Mouse (Mus musculus): ENCODE measurements around the gene Cntrob. TPM values are rescaled to one million over a fixed set of nuclear protein-coding genes. Genes with fewer than 3 reads are reported as not detected.

Cntrob gene
- polyA plus RNA-seq, 1 experiment, result 59.8 TPM

GRCm38 (mm10) chr11:69305291-69305690, 18.3 kb downstream of the Cntrob start:
- Histone ChIP-seq H3K4me3 (replicated peaks; ENCODE audit: control insufficient read depth, low read depth, low read length) (no peak overlapping the region), H3K4me1 (ENCODE audit: control insufficient read depth, insufficient read depth, low read length) (no peaks in the 10 kb centered on the region), H3K27ac (ENCODE audit: control insufficient read depth, insufficient read depth, low read depth, low read length, poor library complexity) (no peak overlapping the region)
- TF ChIP-seq POLR2A (IDR thresholded peaks at IDR 0.05; ENCODE audit: borderline replicate concordance, control insufficient read depth, low read depth, low read length) (no peak), CTCF (IDR thresholded peaks at IDR 0.05; ENCODE audit: control insufficient read depth, insufficient read depth, low read length) (no peak)
- 78% methylated on average over 9 of the region's 9 CpGs for WGBS

GRCm38 (mm10) chr11:69302817-69303216, 20.8 kb downstream of the Cntrob start:
- TF ChIP-seq CTCF (IDR thresholded peaks at IDR 0.05; ENCODE audit: control insufficient read depth, insufficient read depth, low read length) (no peak), POLR2A (IDR thresholded peaks at IDR 0.05; ENCODE audit: borderline replicate concordance, control insufficient read depth, low read depth, low read length) (no peak)
- Histone ChIP-seq H3K4me3 (replicated peaks; ENCODE audit: control insufficient read depth, low read depth, low read length) (no peak overlapping the region), H3K27ac (ENCODE audit: control insufficient read depth, insufficient read depth, low read depth, low read length, poor library complexity) (no peak overlapping the region), H3K4me1 (ENCODE audit: control insufficient read depth, insufficient read depth, low read length) (no peaks in the 10 kb centered on the region)
- 80% methylated on average over 7 of the region's 7 CpGs for WGBS

GRCm38 (mm10) chr11:69298231-69298630, 25.3 kb downstream of the Cntrob start:
- TF ChIP-seq CTCF (IDR thresholded peaks at IDR 0.05; ENCODE audit: control insufficient read depth, insufficient read depth, low read length) (no peak), POLR2A (IDR thresholded peaks at IDR 0.05; ENCODE audit: borderline replicate concordance, control insufficient read depth, low read depth, low read length) (no peak)
- H3K4me1 ChIP-seq (ENCODE audit: control insufficient read depth, insufficient read depth, low read length), result no peaks in the 10 kb centered on the region
- no peak overlapping the region for H3K27ac ChIP-seq (ENCODE audit: control insufficient read depth, insufficient read depth, low read depth, low read length, poor library complexity)
- WGBS, result 84% methylated on average over 7 of the region's 7 CpGs
- no peak overlapping the region for H3K4me3 ChIP-seq (replicated peaks; ENCODE audit: control insufficient read depth, low read depth, low read length)

GRCm38 (mm10) chr11:69297799-69298198, 25.8 kb downstream of the Cntrob start:
- WGBS, result 88% methylated on average over 2 of the region's 2 CpGs
- TF ChIP-seq POLR2A (IDR thresholded peaks at IDR 0.05; ENCODE audit: borderline replicate concordance, control insufficient read depth, low read depth, low read length), result no peak
- no peak for TF ChIP-seq CTCF (IDR thresholded peaks at IDR 0.05; ENCODE audit: control insufficient read depth, insufficient read depth, low read length)
- H3K4me3 ChIP-seq (replicated peaks; ENCODE audit: control insufficient read depth, low read depth, low read length), result no peak overlapping the region
- H3K27ac ChIP-seq (ENCODE audit: control insufficient read depth, insufficient read depth, low read depth, low read length, poor library complexity), result no peak overlapping the region
- no peaks in the 10 kb centered on the region for H3K4me1 ChIP-seq (ENCODE audit: control insufficient read depth, insufficient read depth, low read length)

- WGBS, result 72% methylated on average over 3 of the region's 3 CpGs
Measured at GRCm38 (mm10) chr11:69295286-69295685, 28.3 kb downstream of the Cntrob start.

GRCm38 (mm10) chr11:69291111-69291510, 32.5 kb downstream of the Cntrob start:
- TF ChIP-seq POLR2A (IDR thresholded peaks at IDR 0.05; ENCODE audit: borderline replicate concordance, control insufficient read depth, low read depth, low read length) (no peak), CTCF (IDR thresholded peaks at IDR 0.05; ENCODE audit: control insufficient read depth, insufficient read depth, low read length) (no peak)
- 94% methylated on average over 5 of the region's 5 CpGs for WGBS
- Histone ChIP-seq H3K4me1 (ENCODE audit: control insufficient read depth, insufficient read depth, low read length) (no peaks in the 10 kb centered on the region), H3K4me3 (replicated peaks; ENCODE audit: control insufficient read depth, low read depth, low read length) (no peak overlapping the region), H3K27ac (ENCODE audit: control insufficient read depth, insufficient read depth, low read depth, low read length, poor library complexity) (no peak overlapping the region)

More at GRCm38 (mm10) chr11:69295286-69295685, 28.3 kb downstream of the Cntrob start:
- Histone ChIP-seq H3K4me3 (replicated peaks; ENCODE audit: control insufficient read depth, low read depth, low read length) (no peak overlapping the region), H3K27ac (ENCODE audit: control insufficient read depth, insufficient read depth, low read depth, low read length, poor library complexity) (no peak overlapping the region), H3K4me1 (ENCODE audit: control insufficient read depth, insufficient read depth, low read length) (no peaks in the 10 kb centered on the region)
- no peak for TF ChIP-seq CTCF (IDR thresholded peaks at IDR 0.05; ENCODE audit: control insufficient read depth, insufficient read depth, low read length)
- no peak for TF ChIP-seq POLR2A (IDR thresholded peaks at IDR 0.05; ENCODE audit: borderline replicate concordance, control insufficient read depth, low read depth, low read length)

GRCm38 (mm10) chr11:69277267-69277666, 46.3 kb downstream of the Cntrob start:
- TF ChIP-seq POLR2A (IDR thresholded peaks at IDR 0.05; ENCODE audit: borderline replicate concordance, control insufficient read depth, low read depth, low read length) (no peak), CTCF (IDR thresholded peaks at IDR 0.05; ENCODE audit: control insufficient read depth, insufficient read depth, low read length) (no peak)
- whole genome bisulfite sequencing, result 70% methylated on average over 5 of the region's 5 CpGs
- no peaks in the 10 kb centered on the region; the same call in 1 of the 2 replicates for H3K4me1 ChIP-seq (ENCODE audit: control insufficient read depth, insufficient read depth, low read length)
- H3K4me3 ChIP-seq (replicated peaks; ENCODE audit: control insufficient read depth, low read depth, low read length), result no peak overlapping the region
- no peak overlapping the region for H3K27ac ChIP-seq (ENCODE audit: control insufficient read depth, insufficient read depth, low read depth, low read length, poor library complexity)

GRCm38 (mm10) chr11:69276081-69276480, 47.5 kb downstream of the Cntrob start:
- no peak overlapping the region for H3K27ac ChIP-seq (ENCODE audit: control insufficient read depth, insufficient read depth, low read depth, low read length, poor library complexity)
- TF ChIP-seq CTCF (IDR thresholded peaks at IDR 0.05; ENCODE audit: control insufficient read depth, insufficient read depth, low read length) (no peak), POLR2A (IDR thresholded peaks at IDR 0.05; ENCODE audit: borderline replicate concordance, control insufficient read depth, low read depth, low read length) (no peak)
- H3K4me3 ChIP-seq (replicated peaks; ENCODE audit: control insufficient read depth, low read depth, low read length), result no peak overlapping the region
- 6% methylated on average over 2 of the region's 2 CpGs for WGBS
- H3K4me1 ChIP-seq (ENCODE audit: control insufficient read depth, insufficient read depth, low read length), result peaks cover 1% of the 10 kb centered on the region

- H3K27ac ChIP-seq (ENCODE audit: control insufficient read depth, insufficient read depth, low read depth, low read length, poor library complexity), result no peak overlapping the region
- 7% methylated on average over 6 of the region's 6 CpGs for WGBS
Measured at GRCm38 (mm10) chr11:69275650-69276049, 47.9 kb downstream of the Cntrob start.

More at GRCm38 (mm10) chr11:69275650-69276049, 47.9 kb downstream of the Cntrob start:
- TF ChIP-seq POLR2A (IDR thresholded peaks at IDR 0.05; ENCODE audit: borderline replicate concordance, control insufficient read depth, low read depth, low read length), result no peak
- TF ChIP-seq CTCF (IDR thresholded peaks at IDR 0.05; ENCODE audit: control insufficient read depth, insufficient read depth, low read length), result no peak
- Histone ChIP-seq H3K4me3 (replicated peaks; ENCODE audit: control insufficient read depth, low read depth, low read length) (no peak overlapping the region), H3K4me1 (ENCODE audit: control insufficient read depth, insufficient read depth, low read length) (peaks cover 1% of the 10 kb centered on the region)
